Mouse (Mus musculus): ENCODE results near the gene Mogs.

DNA sequence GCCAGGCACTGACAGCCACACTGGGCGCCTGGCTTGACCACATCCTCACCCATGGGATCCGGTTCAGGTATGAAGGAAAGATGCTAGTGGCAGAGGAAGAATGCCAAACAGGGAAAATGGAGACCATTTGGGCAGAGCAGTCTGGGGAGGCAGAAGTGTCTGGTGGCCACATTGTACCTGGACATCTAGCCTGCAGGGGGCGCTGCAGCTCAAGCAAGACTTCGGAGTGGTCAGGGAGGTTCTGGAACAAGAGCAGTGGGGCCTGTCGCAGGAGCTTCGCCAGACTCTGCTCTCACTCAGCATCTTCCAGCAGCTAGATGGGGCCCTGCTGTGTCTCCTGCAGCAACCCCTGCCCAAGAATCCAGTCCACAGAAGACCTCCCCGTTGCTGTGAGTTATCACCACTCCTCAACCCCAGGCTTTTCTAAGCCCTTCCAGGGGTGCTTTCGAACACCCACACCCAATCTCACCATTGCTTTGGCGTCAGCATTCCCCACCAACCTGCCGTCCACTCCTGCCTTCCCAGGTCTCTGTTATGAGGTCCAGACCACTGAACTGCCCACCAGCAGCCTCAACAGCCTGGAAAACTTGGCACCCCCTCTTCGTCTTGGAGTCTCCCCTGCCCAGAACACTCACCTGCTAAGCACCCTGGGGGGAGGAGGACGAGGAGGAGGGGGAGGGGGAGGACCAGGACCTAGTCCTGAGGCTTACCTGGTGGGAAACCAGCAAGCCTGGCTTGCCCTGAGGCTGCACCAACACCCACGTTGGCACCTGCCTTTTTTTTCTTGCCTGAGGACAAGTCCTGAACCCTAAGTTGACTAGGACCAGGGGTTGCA is 7.5 kb upstream of the Mogs start:
- TF ChIP-seq POLR2A (IDR thresholded peaks at IDR 0.05; ENCODE audit: extremely low read depth, insufficient read depth, low read length) (no peak), CTCF (IDR thresholded peaks at IDR 0.05; ENCODE audit: extremely low read depth, insufficient read depth, low read length) (peak; percentile 66)

All from cortical plate, adult 2 months (tissue).